Mouse (Mus musculus) embryonic fibroblast, embryonic 13.5 days (primary cell): ENCODE data around the gene D1Ertd622e.

Experiments
- CTCF ChIP-seq: IDR thresholded peaks from 2 replicates; pipeline ENCODE4 v1.5.1; 2011; ENCODE audit warnings: mild to moderate bottlenecking, control low read depth, low read length, moderate library complexity, borderline replicate concordance; ENCODE audit not compliant: insufficient read depth
- POLR2A ChIP-seq: IDR thresholded peaks from 2 replicates; pipeline ENCODE4 v1.6.1; 2011; ENCODE audit warnings: low read depth, mild to moderate bottlenecking, control low read depth, low read length, moderate library complexity

- TF ChIP-seq CTCF (no peak), POLR2A (no peak)
Measured at GRCm38 (mm10) chr1:97650072-97650471, 11.8 kb downstream of the D1Ertd622e start.
